Mouse (Mus musculus) adrenal gland, postnatal 4 days (tissue): ENCODE results near the gene Samhd1. TPM values are rescaled to one million over a fixed set of nuclear protein-coding genes. Genes with fewer than 3 reads are reported as not detected.
A peak's percentile ranks its signal among the peaks of the same experiment; 100 is the strongest.

Source experiments
- DNase-seq, 2 experiments: peaks; one replicate each; pipeline ENCODE4 v3.0.0; 2021 to 2022; ENCODE audit warnings: low spot score in 2 of 2, mixed read lengths in 2 of 2
- total RNA-seq, 2 experiments: library from RNA; stranded (reverse); gene quantifications; 2 replicates each; pipeline ENCODE4 v1.2.3; 2021

Samhd1 gene
- total RNA-seq, 2 experiments from 2014 or later = 30.8 to 32.6 TPM

- no peak for DNase-seq
Observed at GRCm38 (mm10) chr2:157074186-157074724, 60.8 kb downstream of the Samhd1 start.

- no peak for DNase-seq
Observed at GRCm38 (mm10) chr2:157073378-157074052, 61.5 kb downstream of the Samhd1 start.

- no peak for DNase-seq
Observed at GRCm38 (mm10) chr2:157072316-157072990, 62.6 kb downstream of the Samhd1 start.

- peak in 1 of 2 experiments; percentile 58 for DNase-seq
Observed at GRCm38 (mm10) chr2:157071556-157071955, 63.5 kb downstream of the Samhd1 start.

GRCm38 (mm10) chr2:157070365-157070764, 64.7 kb downstream of the Samhd1 start:
- no peak for DNase-seq

- no peak for DNase-seq
Observed at GRCm38 (mm10) chr2:157069755-157070315, 65.2 kb downstream of the Samhd1 start.

- DNase-seq = no peak
Observed at GRCm38 (mm10) chr2:157069355-157069735, 65.7 kb downstream of the Samhd1 start.

- DNase-seq = no peak
Observed at GRCm38 (mm10) chr2:157068701-157069354, 66.2 kb downstream of the Samhd1 start.

- no peak for DNase-seq
Observed at GRCm38 (mm10) chr2:157066731-157067430, 68.2 kb downstream of the Samhd1 start.

- no peak for DNase-seq
Observed at GRCm38 (mm10) chr2:157065879-157066226, 69.2 kb downstream of the Samhd1 start.

- no peak for DNase-seq
Observed at GRCm38 (mm10) chr2:157064978-157065878, 69.8 kb downstream of the Samhd1 start.

- no peak for DNase-seq
Observed at GRCm38 (mm10) chr2:157064136-157064535, 70.9 kb downstream of the Samhd1 start.

GRCm38 (mm10) chr2:157063241-157063700, 71.8 kb downstream of the Samhd1 start:
- no peak for DNase-seq

- no peak for DNase-seq
Observed at GRCm38 (mm10) chr2:157060557-157061305, 74.3 kb downstream of the Samhd1 start.

GRCm38 (mm10) chr2:157060037-157060436, 75.0 kb downstream of the Samhd1 start:
- no peak for DNase-seq

- DNase-seq = no peak
Observed at GRCm38 (mm10) chr2:157059166-157059565, 75.9 kb downstream of the Samhd1 start.

GRCm38 (mm10) chr2:157058342-157058998, 76.6 kb downstream of the Samhd1 start:
- DNase-seq = no peak

GRCm38 (mm10) chr2:157057758-157058157, 77.3 kb downstream of the Samhd1 start:
- no peak for DNase-seq

GRCm38 (mm10) chr2:157057186-157057585, 77.9 kb downstream of the Samhd1 start:
- DNase-seq = no peak
